Mouse (Mus musculus): ENCODE measurements around the gene Nmur1. TPM values are rescaled to one million over a fixed set of nuclear protein-coding genes. Genes with fewer than 3 reads are reported as not detected.
"Not testable (repeated sequence)": the region's sequence is repeated elsewhere in the genome, so short reads cannot be mapped to it uniquely, and the experiment has no call there.

Gene Nmur1
- polyA plus RNA-seq, 1 experiment from 2014 or later: 0.15 TPM

GRCm38 (mm10) chr1:86347716-86348045, 78.3 kb downstream of the Nmur1 start:
- no peak for ATAC-seq (ENCODE audit: low FRiP score, low read depth)
- no peaks in the 10 kb centered on the region for H3K4me1 ChIP-seq
- no peak overlapping the region for H3K9ac ChIP-seq
- H3K27me3 ChIP-seq (replicated peaks): no peaks in the 10 kb centered on the region
- H3K9me3 ChIP-seq: no peaks in the 10 kb centered on the region
- 69% methylated on average over 1 of the region's 1 CpGs for WGBS
- no peak overlapping the region for H3K4me2 ChIP-seq (replicated peaks)
- H3K36me3 ChIP-seq: peaks cover 48% of the 10 kb centered on the region
- no peak overlapping the region for H3K27ac ChIP-seq
- no peak overlapping the region for H3K4me3 ChIP-seq

GRCm38 (mm10) chr1:86346851-86347715, 78.9 kb downstream of the Nmur1 start:
- H3K36me3 ChIP-seq: peaks cover 42% of the 10 kb centered on the region

GRCm38 (mm10) chr1:86345956-86346355, 80.1 kb downstream of the Nmur1 start:
- Histone ChIP-seq H3K4me1 (no peaks in the 10 kb centered on the region), H3K36me3 (peaks cover 31% of the 10 kb centered on the region)
- no peak for ATAC-seq (ENCODE audit: low FRiP score, low read depth)

More at GRCm38 (mm10) chr1:86346851-86347715, 78.9 kb downstream of the Nmur1 start:
- H3K27ac ChIP-seq: no peak overlapping the region
- no peaks in the 10 kb centered on the region for H3K9me3 ChIP-seq
- ATAC-seq (ENCODE audit: low FRiP score, low read depth): no peak
- WGBS: 87% methylated on average over 3 of the region's 3 CpGs
- H3K4me1 ChIP-seq: no peaks in the 10 kb centered on the region
- no peak overlapping the region for H3K4me2 ChIP-seq (replicated peaks)
- no peaks in the 10 kb centered on the region for H3K27me3 ChIP-seq (replicated peaks)
- H3K4me3 ChIP-seq: no peak overlapping the region
- H3K9ac ChIP-seq: no peak overlapping the region

GRCm38 (mm10) chr1:86345069-86345468, 81.0 kb downstream of the Nmur1 start:
- no peaks in the 10 kb centered on the region for H3K4me1 ChIP-seq
- H3K4me2 ChIP-seq (replicated peaks): no peak overlapping the region
- no peak overlapping the region for H3K27ac ChIP-seq
- H3K9me3 ChIP-seq: no peaks in the 10 kb centered on the region
- H3K27me3 ChIP-seq (replicated peaks): no peaks in the 10 kb centered on the region
- no peak for ATAC-seq (ENCODE audit: low FRiP score, low read depth)
- no peak overlapping the region for H3K4me3 ChIP-seq
- no peak overlapping the region for H3K9ac ChIP-seq
- WGBS: 93% methylated on average over 4 of the region's 4 CpGs
- peaks cover 22% of the 10 kb centered on the region for H3K36me3 ChIP-seq

More at GRCm38 (mm10) chr1:86345956-86346355, 80.1 kb downstream of the Nmur1 start:
- Histone ChIP-seq H3K9me3 (no peaks in the 10 kb centered on the region), H3K9ac (no peak overlapping the region), H3K4me2 (replicated peaks) (no peak overlapping the region), H3K4me3 (no peak overlapping the region), H3K27me3 (replicated peaks) (no peaks in the 10 kb centered on the region), H3K27ac (no peak overlapping the region)
- 93% methylated on average over 4 of the region's 4 CpGs for WGBS

GRCm38 (mm10) chr1:86343969-86344861, 81.8 kb downstream of the Nmur1 start:
- Histone ChIP-seq H3K4me3 (no peak overlapping the region), H3K4me2 (replicated peaks) (no peak overlapping the region), H3K27ac (no peak overlapping the region), H3K36me3 (peaks cover 14% of the 10 kb centered on the region), H3K4me1 (no peaks in the 10 kb centered on the region), H3K9me3 (no peaks in the 10 kb centered on the region), H3K9ac (no peak overlapping the region), H3K27me3 (replicated peaks) (no peaks in the 10 kb centered on the region)
- WGBS: 84% methylated on average over 4 of the region's 4 CpGs
- ATAC-seq (ENCODE audit: low FRiP score, low read depth): no peak

- ATAC-seq (ENCODE audit: low FRiP score, low read depth): no peak
- H3K9me3 ChIP-seq: no peaks in the 10 kb centered on the region
- H3K4me2 ChIP-seq (replicated peaks): no peak overlapping the region
- no peak overlapping the region for H3K9ac ChIP-seq
- peaks cover 3% of the 10 kb centered on the region; the same call in 1 of the 2 replicates for H3K36me3 ChIP-seq
- H3K4me3 ChIP-seq: no peak overlapping the region
- H3K27me3 ChIP-seq (replicated peaks): no peaks in the 10 kb centered on the region
- H3K27ac ChIP-seq: no peak overlapping the region
- H3K4me1 ChIP-seq: no peaks in the 10 kb centered on the region
- WGBS: 94% methylated on average over 1 of the region's 1 CpGs
These were observed 82.9 kb downstream of the Nmur1 start for GRCm38 (mm10) chr1:86343087-86343645.

GRCm38 (mm10) chr1:86342371-86342770, 83.7 kb downstream of the Nmur1 start:
- Histone ChIP-seq H3K9me3 (no peaks in the 10 kb centered on the region), H3K4me1 (no peaks in the 10 kb centered on the region), H3K27me3 (replicated peaks) (no peaks in the 10 kb centered on the region), H3K27ac (no peak overlapping the region), H3K36me3 (no peaks in the 10 kb centered on the region), H3K4me3 (no peak overlapping the region), H3K4me2 (replicated peaks) (no peak overlapping the region), H3K9ac (no peak overlapping the region)
- no peak for ATAC-seq (ENCODE audit: low FRiP score, low read depth)
- 90% methylated on average over 2 of the region's 2 CpGs for WGBS

- not testable (repeated sequence) for H3K9ac ChIP-seq; H3K27ac ChIP-seq; H3K4me2 ChIP-seq (replicated peaks); H3K4me1 ChIP-seq; H3K4me3 ChIP-seq; H3K9me3 ChIP-seq; H3K27me3 ChIP-seq (replicated peaks); ATAC-seq (ENCODE audit: low FRiP score, low read depth); H3K36me3 ChIP-seq
- 94% methylated on average over 2 of the region's 2 CpGs for WGBS
These were observed 84.9 kb downstream of the Nmur1 start for GRCm38 (mm10) chr1:86341096-86341495.

GRCm38 (mm10) chr1:86339156-86339812, 86.7 kb downstream of the Nmur1 start:
- no peaks in the 10 kb centered on the region for H3K4me1 ChIP-seq
- no peak overlapping the region for H3K4me3 ChIP-seq
- no peak overlapping the region for H3K9ac ChIP-seq
- WGBS: 35% methylated on average over 4 of the region's 4 CpGs
- no peaks in the 10 kb centered on the region for H3K27me3 ChIP-seq (replicated peaks)
- no peak overlapping the region for H3K4me2 ChIP-seq (replicated peaks)
- ATAC-seq (ENCODE audit: low FRiP score, low read depth): peak; percentile 66; the same call in 1 of the 2 replicates
- no peaks in the 10 kb centered on the region for H3K36me3 ChIP-seq
- H3K27ac ChIP-seq: no peak overlapping the region
- no peaks in the 10 kb centered on the region for H3K9me3 ChIP-seq

GRCm38 (mm10) chr1:86336330-86336729, 89.7 kb downstream of the Nmur1 start:
- no peak for ATAC-seq (ENCODE audit: low FRiP score, low read depth)
- Histone ChIP-seq H3K4me3 (no peak overlapping the region), H3K4me2 (replicated peaks) (no peak overlapping the region), H3K9me3 (no peaks in the 10 kb centered on the region), H3K27ac (no peak overlapping the region), H3K27me3 (replicated peaks) (no peaks in the 10 kb centered on the region), H3K4me1 (no peaks in the 10 kb centered on the region), H3K9ac (no peak overlapping the region), H3K36me3 (no peaks in the 10 kb centered on the region)
- 47% methylated on average over 2 of the region's 2 CpGs for WGBS

Data from neural tube, embryonic 12.5 days (tissue).